Mouse (Mus musculus) embryonic fibroblast, embryonic 13.5 days (primary cell): ENCODE measurements around the gene Uba2.

Source experiments
- CTCF ChIP-seq: IDR thresholded peaks from 2 replicates; pipeline ENCODE4 v1.5.1; 2011; ENCODE audit warnings: mild to moderate bottlenecking, control low read depth, low read length, moderate library complexity, borderline replicate concordance; ENCODE audit not compliant: insufficient read depth
- POLR2A ChIP-seq: IDR thresholded peaks from 2 replicates; pipeline ENCODE4 v1.6.1; 2011; ENCODE audit warnings: low read depth, mild to moderate bottlenecking, control low read depth, low read length, moderate library complexity

GRCm38 (mm10) chr7:34157994-34158393 lies 11.4 kb downstream of the Uba2 start:
- TF ChIP-seq POLR2A (no peak), CTCF (no peak)
